Mouse (Mus musculus): ENCODE measurements around the gene Lcp2. TPM values are rescaled to one million over a fixed set of nuclear protein-coding genes. Genes with fewer than 3 reads are reported as not detected.

The Lcp2 gene
- total and polyA plus RNA-seq, 3 experiments, result 19.4 to 24.0 (median 20.1) TPM

GRCm38 (mm10) chr11:34008214-34008613 is 38.5 kb upstream of the Lcp2 start:
- H3K79me2 ChIP-seq (replicated peaks; ENCODE audit: control insufficient read depth, extremely low read depth, insufficient read depth, poor library complexity, severe bottlenecking), result no peaks in the 10 kb centered on the region
- no peaks in the 10 kb centered on the region for H3K27me3 ChIP-seq (replicated peaks)
- peak overlapping the region; percentile 75 for H3K4me2 ChIP-seq (ENCODE audit: insufficient read depth, low read depth, poor library complexity, severe bottlenecking)
- H3K36me3 ChIP-seq (replicated peaks in 1 of 2; ENCODE audit: control insufficient read depth in 1 of 2, insufficient read depth in 1 of 2, low read length in 1 of 2), result no peaks in the 10 kb centered on the region
- H3K9ac ChIP-seq (ENCODE audit: insufficient read depth, low read depth), result peak overlapping the region; percentile 96
- peaks cover under 1% of the 10 kb centered on the region for H3K9me3 ChIP-seq (replicated peaks; ENCODE audit: low read length)
- TF ChIP-seq EP300 (IDR thresholded peaks at IDR 0.05; ENCODE audit: low read length), result no peak
- TF ChIP-seq POLR2AphosphoS2 (IDR thresholded peaks at IDR 0.05; ENCODE audit: low read depth, low read length), result peak; percentile 52; the same call in 1 of the 2 replicates
- peak; percentile 62; the same call in 1 of the 2 replicates for TF ChIP-seq NELFE (IDR thresholded peaks at IDR 0.05; ENCODE audit: low read depth, low read length)
- peak; percentile 56 for TF ChIP-seq IRF4 (IDR thresholded peaks at IDR 0.05; ENCODE audit: low read depth, low read length)
- no peak; the same call in 1 of the 2 replicates for TF ChIP-seq JUND (conservative IDR thresholded peaks at IDR 0.05; ENCODE audit: low read depth, low read length)
- peak; percentile 72 for TF ChIP-seq HCFC1 (IDR thresholded peaks at IDR 0.05; ENCODE audit: low read depth, low read length)
- no peak for TF ChIP-seq MAFK (IDR thresholded peaks at IDR 0.05; ENCODE audit: insufficient replicate concordance, low read length)
- no peak for TF ChIP-seq ZC3H11A (IDR thresholded peaks at IDR 0.05; ENCODE audit: low read depth, low read length)
- TF ChIP-seq MYC (IDR thresholded peaks at IDR 0.05; ENCODE audit: low read depth, low read length), result peak; percentile 86
- no peak for TF ChIP-seq CTCF (conservative IDR thresholded peaks at IDR 0.05 in 1 of 2, IDR thresholded peaks at IDR 0.05 in 1 of 2; ENCODE audit: low read depth in 2 of 2, low read length in 2 of 2)
- TF ChIP-seq ETS1 (conservative IDR thresholded peaks at IDR 0.05; ENCODE audit: low read depth, low read length), result no peak
- TF ChIP-seq MAZ (IDR thresholded peaks at IDR 0.05; ENCODE audit: low read depth, low read length), result no peak
- no peak for TF ChIP-seq RCOR1 (conservative IDR thresholded peaks at IDR 0.05; ENCODE audit: low read depth, low read length)
- TF ChIP-seq ELF1 (IDR thresholded peaks at IDR 0.05; ENCODE audit: low read depth, low read length), result peak; percentile 95
- no peak; the same call in 1 of the 2 replicates for TF ChIP-seq USF1 (IDR thresholded peaks at IDR 0.05; ENCODE audit: low read depth, low read length)
- no peak for TF ChIP-seq RAD21 (IDR thresholded peaks at IDR 0.05; ENCODE audit: low read depth, low read length)
- no peak for TF ChIP-seq ZKSCAN1 (IDR thresholded peaks at IDR 0.05; ENCODE audit: borderline replicate concordance, low read depth, low read length)
- TF ChIP-seq TCF12 (IDR thresholded peaks at IDR 0.05; ENCODE audit: low read depth, low read length), result peak; percentile 75
- peak; percentile 83 for TF ChIP-seq POLR2A (IDR thresholded peaks at IDR 0.05; ENCODE audit: low read depth, low read length)
- TF ChIP-seq MAX (IDR thresholded peaks at IDR 0.05; ENCODE audit: low read length), result 0 out of 2 replicates have a peak, but pooled peaks have one; percentile 61
- TF ChIP-seq TBP (conservative IDR thresholded peaks at IDR 0.05; ENCODE audit: low read depth, low read length), result peak; percentile 90
- H3K4me3 ChIP-seq (replicated peaks in 1 of 3; ENCODE audit: low read depth in 2 of 3, low read length in 2 of 3, poor library complexity in 1 of 3), result peak overlapping the region; percentile 40 to 51 (median 46)
- peak; percentile 87 for DNase-seq (ENCODE audit: extremely low read depth)
- in situ Hi-C loops (cut with MboI; ENCODE audit: low pct_ligation_motif_present, low pct_unique_long_range_greater_than_20kb, low sequenced_read_pairs) (loop anchor here (10.0 kb wide), 1 partner anchor 67 kb away; no protein-coding TSS in a partner anchor), dilution Hi-C loops (cut with MboI; ENCODE audit: extremely low pct_ligation_motif_present, extremely low pct_unique_long_range_greater_than_20kb, low sequenced_read_pairs) (no loop called here)
- H3K27ac ChIP-seq (ENCODE audit: insufficient read depth, low read depth), result peak overlapping the region; percentile 89
- peaks cover 25 to 54% of the 10 kb centered on the region in 2 experiments for H3K4me1 ChIP-seq (ENCODE audit: control insufficient read depth in 1 of 2, insufficient read depth in 2 of 2)

DNA sequence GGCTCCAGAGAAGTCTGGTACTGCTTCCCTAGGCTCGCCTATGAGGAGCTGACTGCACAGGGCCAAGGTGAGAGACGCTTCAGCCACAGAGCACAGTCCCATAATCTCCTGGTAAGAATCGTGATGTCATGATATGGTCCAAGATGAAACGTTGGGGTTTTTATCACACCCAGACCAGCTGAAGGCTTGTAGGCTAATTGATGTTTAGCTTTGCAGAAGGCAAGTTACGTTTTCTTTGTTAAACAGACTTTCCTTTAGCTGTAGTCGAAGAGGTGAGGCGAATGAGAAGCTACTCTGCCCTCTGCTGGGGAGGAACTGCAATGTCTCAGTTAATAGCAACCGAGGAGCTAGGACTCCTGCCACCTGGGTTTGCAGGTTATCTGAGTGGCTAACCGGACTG is 38.0 kb upstream of the Lcp2 start:
- peaks cover 25 to 51% of the 10 kb centered on the region in 2 experiments for H3K4me1 ChIP-seq (ENCODE audit: control insufficient read depth in 1 of 2, insufficient read depth in 2 of 2)
- peak overlapping the region; percentile 75 for H3K4me2 ChIP-seq (ENCODE audit: insufficient read depth, low read depth, poor library complexity, severe bottlenecking)
- dilution Hi-C loops (cut with MboI; ENCODE audit: extremely low pct_ligation_motif_present, extremely low pct_unique_long_range_greater_than_20kb, low sequenced_read_pairs), result no loop called here
- no peaks in the 10 kb centered on the region for H3K27me3 ChIP-seq (replicated peaks)
- H3K9me3 ChIP-seq (replicated peaks; ENCODE audit: low read length), result peaks cover 5% of the 10 kb centered on the region
- in situ Hi-C loops (cut with MboI; ENCODE audit: low pct_ligation_motif_present, low pct_unique_long_range_greater_than_20kb, low sequenced_read_pairs), result loop anchor here (10.0 kb wide), 1 partner anchor 66 kb away; no protein-coding TSS in a partner anchor
- H3K79me2 ChIP-seq (replicated peaks; ENCODE audit: control insufficient read depth, extremely low read depth, insufficient read depth, poor library complexity, severe bottlenecking), result no peaks in the 10 kb centered on the region
- peak overlapping the region; percentile 89 for H3K27ac ChIP-seq (ENCODE audit: insufficient read depth, low read depth)
- H3K4me3 ChIP-seq (replicated peaks in 1 of 3; ENCODE audit: low read depth in 2 of 3, low read length in 2 of 3, poor library complexity in 1 of 3), result peak overlapping the region; percentile 40 to 51 (median 46)
- no peaks in the 10 kb centered on the region for H3K36me3 ChIP-seq (replicated peaks in 1 of 2; ENCODE audit: control insufficient read depth in 1 of 2, insufficient read depth in 1 of 2, low read length in 1 of 2)
- peak overlapping the region; percentile 96 for H3K9ac ChIP-seq (ENCODE audit: insufficient read depth, low read depth)
- peak; percentile 94 for DNase-seq (ENCODE audit: extremely low read depth)
- TF ChIP-seq MXI1 (IDR thresholded peaks at IDR 0.05; ENCODE audit: low read depth, low read length) (no peak), HCFC1 (IDR thresholded peaks at IDR 0.05; ENCODE audit: low read depth, low read length) (peak; percentile 39; the same call in 1 of the 2 replicates), PAX5 (IDR thresholded peaks at IDR 0.05; ENCODE audit: low read length) (no peak), SMC3 (IDR thresholded peaks at IDR 0.05; ENCODE audit: low read depth, low read length) (peak; percentile 95), ETS1 (conservative IDR thresholded peaks at IDR 0.05; ENCODE audit: low read depth, low read length) (peak; percentile 60; the same call in 1 of the 2 replicates), TCF12 (IDR thresholded peaks at IDR 0.05; ENCODE audit: low read depth, low read length) (peak; percentile 69; the same call in 1 of the 2 replicates), ZKSCAN1 (IDR thresholded peaks at IDR 0.05; ENCODE audit: borderline replicate concordance, low read depth, low read length) (no peak), MAX (IDR thresholded peaks at IDR 0.05; ENCODE audit: low read length) (no peak), POLR2A (IDR thresholded peaks at IDR 0.05; ENCODE audit: low read depth, low read length) (0 out of 2 replicates have a peak, but pooled peaks have one; percentile 14), E2F4 (IDR thresholded peaks at IDR 0.05; ENCODE audit: insufficient replicate concordance, low read depth, low read length) (no peak), TBP (conservative IDR thresholded peaks at IDR 0.05; ENCODE audit: low read depth, low read length) (0 out of 2 replicates have a peak, but pooled peaks have one; percentile 20), CHD1 (IDR thresholded peaks at IDR 0.05; ENCODE audit: low read depth, low read length) (0 out of 2 replicates have a peak, but pooled peaks have one; percentile 34), JUN (IDR thresholded peaks at IDR 0.05; ENCODE audit: insufficient read depth, low read depth, low read length) (no peak), IRF4 (IDR thresholded peaks at IDR 0.05; ENCODE audit: low read depth, low read length) (peak; percentile 57; the same call in 1 of the 2 replicates), UBTF (IDR thresholded peaks at IDR 0.05; ENCODE audit: low read depth, low read length) (no peak), USF1 (IDR thresholded peaks at IDR 0.05; ENCODE audit: low read depth, low read length) (no peak), CTCF (conservative IDR thresholded peaks at IDR 0.05 in 1 of 2, IDR thresholded peaks at IDR 0.05 in 1 of 2; ENCODE audit: low read depth in 2 of 2, low read length in 2 of 2) (peak; percentile 89 to 98), ZNF384 (IDR thresholded peaks at IDR 0.05; ENCODE audit: low read depth, low read length) (no peak), CHD2 (IDR thresholded peaks at IDR 0.05; ENCODE audit: low read length) (no peak), MAZ (IDR thresholded peaks at IDR 0.05; ENCODE audit: low read depth, low read length) (0 out of 2 replicates have a peak, but pooled peaks have one; percentile 44)
